Mouse (Mus musculus): ENCODE measurements around the gene Pdzd7.

- TF ChIP-seq CTCF (IDR thresholded peaks at IDR 0.05; ENCODE audit: low read depth, low read length) (no peak), POLR2A (IDR thresholded peaks at IDR 0.05; ENCODE audit: extremely low read depth, insufficient read depth, low read length) (no peak)
Measured at GRCm38 (mm10) chr19:45026958-45027670, 18.4 kb downstream of the Pdzd7 start.
